Mouse (Mus musculus): ENCODE measurements at regions not wholly inside any gene's neighbourhood (a gene's known extent, or its start where the extent isn't known, plus 50 kb on each side); places are given as distances from the start of the nearest gene placed in this dataset.

DNA sequence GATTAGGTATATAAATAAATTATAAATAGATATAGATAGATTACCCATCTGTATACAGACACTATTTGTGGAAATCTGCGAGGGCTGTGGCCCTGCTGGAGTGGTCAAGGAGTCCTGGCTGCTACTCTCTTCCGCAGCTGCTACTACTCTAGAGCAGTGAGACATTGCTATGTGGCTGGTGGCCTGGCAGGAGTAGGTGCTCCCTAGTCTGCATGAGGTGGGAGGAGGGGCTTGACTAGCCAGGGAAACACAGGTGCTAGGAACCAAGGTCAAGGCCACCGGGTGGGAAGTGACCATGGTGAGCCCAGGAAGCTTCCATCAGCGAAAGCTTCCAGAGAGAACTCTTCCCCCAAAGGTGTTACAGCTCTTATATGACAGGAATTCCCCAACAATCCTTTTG lies 100.3 kb downstream of the Dyrk2 start:
- no peak for TF ChIP-seq CTCF (IDR thresholded peaks at IDR 0.05)
- no peak for TF ChIP-seq POLR2A (IDR thresholded peaks at IDR 0.05; ENCODE audit: insufficient read depth, low read depth, low read length)
- no peak for TF ChIP-seq EP300 (IDR thresholded peaks at IDR 0.05; ENCODE audit: insufficient read depth, low read depth, low read length)
